Mouse (Mus musculus) cortical plate, adult 2 months (tissue): ENCODE results near the gene Zfp553.

Experiments
- CTCF ChIP-seq: fragments of 200-500 bp; IDR thresholded peaks from 2 replicates; pipeline ENCODE4 v1.5.1; 2011; ENCODE audit warnings: mild to moderate bottlenecking, control low read depth, low read length; ENCODE audit not compliant: insufficient read depth; ENCODE audit errors: extremely low read depth
- POLR2A ChIP-seq: fragments of 200-500 bp; IDR thresholded peaks from 2 replicates; pipeline ENCODE4 v1.6.1; 2011; ENCODE audit warnings: mild to moderate bottlenecking, low read length, control low read depth; ENCODE audit not compliant: insufficient read depth; ENCODE audit errors: extremely low read depth

DNA sequence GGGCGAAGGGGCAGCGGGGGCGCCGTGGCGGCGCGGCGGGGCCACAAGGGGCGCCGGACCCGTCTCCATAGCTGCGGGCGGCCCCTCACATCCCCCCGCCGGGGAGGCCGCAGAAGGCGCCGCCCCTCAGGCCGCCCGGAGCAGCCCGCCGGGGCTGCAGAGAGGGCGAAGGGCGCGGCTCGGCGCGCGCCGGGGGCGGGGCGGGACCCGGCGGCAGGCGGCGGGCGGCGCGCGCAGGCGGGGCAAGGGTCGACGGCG is 24.6 kb upstream of the Zfp553 start, which contains the start of gene Tbc1d10b:
- TF ChIP-seq CTCF: no peak
- no peak for TF ChIP-seq POLR2A
